Mouse (Mus musculus) ovary, postnatal 14 days (tissue): ENCODE data around the gene Wdr91.

Source experiments
- DNase-seq: peaks from one replicate; pipeline ENCODE4 v3.0.0; 2022; ENCODE audit warnings: low spot score

Wdr91 gene

DNA sequence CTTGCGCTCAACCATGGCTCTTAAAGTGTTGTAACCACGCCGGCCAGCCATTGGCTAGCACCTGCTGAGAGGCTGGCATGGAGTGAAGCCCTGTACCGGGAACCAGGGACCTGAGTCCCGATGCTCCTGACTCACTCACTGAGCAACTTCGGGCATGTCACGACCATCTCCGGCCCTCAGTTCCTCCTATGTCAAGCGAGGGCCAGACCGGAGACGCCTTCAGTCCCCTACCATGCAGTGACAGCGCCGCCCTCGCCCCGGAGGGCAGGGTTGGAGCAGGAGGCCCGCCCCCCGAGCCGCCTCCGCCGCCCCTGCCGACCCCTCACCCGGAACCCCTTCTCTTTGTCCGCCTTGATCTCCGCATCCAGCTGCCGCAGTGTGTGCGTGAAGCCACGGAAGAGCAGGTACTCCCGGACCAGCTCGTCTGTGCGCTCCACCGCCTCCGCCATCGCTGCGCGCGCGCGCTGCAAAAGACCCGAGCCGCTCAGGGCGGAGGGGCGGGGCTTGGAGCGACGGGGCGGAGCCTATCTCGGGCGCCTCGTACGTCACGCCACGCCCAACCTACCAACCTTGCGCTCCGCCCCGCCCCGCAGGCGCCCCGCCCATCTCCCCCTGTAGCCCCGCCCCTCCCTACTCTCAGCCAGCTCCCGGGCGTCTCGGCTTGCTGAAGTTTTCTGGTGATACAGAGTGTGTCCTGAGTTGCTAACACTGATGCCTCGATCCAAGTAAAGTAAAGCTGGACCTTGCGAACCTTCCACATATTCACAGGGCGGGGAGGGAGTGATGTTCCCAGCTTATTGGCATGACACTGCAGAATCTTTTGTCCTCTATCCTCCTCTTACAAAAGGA lies at the start of gene Wdr91:
Wdr91 (minus strand) TSS at position 506 of the 849 bp plus-strand sequence.
- DNase-seq = peak; percentile 95

DNA sequence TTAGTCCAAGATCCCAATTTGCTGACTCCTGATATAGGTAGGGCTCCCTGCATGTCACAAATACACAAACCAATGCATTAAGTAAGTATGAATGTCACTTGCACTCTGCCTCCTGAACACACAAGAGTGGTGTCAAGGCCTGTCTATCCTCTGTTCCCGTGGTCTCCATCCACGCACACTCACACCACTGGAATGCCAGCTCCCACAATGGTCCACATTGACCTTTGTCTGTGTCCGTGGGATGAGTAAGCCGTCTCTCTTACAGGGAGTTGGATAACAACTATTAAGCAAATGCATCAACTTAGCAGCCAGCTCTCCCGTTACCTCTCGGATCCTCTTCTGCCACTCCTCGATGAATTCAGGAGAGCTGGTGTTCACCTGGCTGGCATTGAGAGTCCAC lies 48.5 kb upstream of the Wdr91 start:
- no peak for DNase-seq

DNA sequence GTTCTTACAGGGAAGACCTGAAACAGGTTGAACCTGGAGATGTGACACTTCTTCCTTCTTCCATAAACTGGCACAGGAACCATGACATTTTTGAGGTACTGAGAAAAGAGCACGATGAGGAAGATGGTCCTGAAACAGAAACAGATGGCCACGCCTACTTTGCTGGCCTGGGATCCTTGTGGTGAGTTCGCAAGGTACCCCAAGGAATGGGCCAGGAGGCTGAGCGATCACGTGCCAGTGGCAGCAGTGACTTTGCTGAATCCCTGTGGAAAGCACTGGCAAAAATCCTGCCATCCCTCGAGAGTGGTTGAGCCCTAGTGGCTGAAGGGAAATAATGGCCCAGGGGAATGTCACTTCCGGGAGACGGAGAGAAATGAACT lies 45.2 kb upstream of the Wdr91 start:
- DNase-seq = no peak

DNA sequence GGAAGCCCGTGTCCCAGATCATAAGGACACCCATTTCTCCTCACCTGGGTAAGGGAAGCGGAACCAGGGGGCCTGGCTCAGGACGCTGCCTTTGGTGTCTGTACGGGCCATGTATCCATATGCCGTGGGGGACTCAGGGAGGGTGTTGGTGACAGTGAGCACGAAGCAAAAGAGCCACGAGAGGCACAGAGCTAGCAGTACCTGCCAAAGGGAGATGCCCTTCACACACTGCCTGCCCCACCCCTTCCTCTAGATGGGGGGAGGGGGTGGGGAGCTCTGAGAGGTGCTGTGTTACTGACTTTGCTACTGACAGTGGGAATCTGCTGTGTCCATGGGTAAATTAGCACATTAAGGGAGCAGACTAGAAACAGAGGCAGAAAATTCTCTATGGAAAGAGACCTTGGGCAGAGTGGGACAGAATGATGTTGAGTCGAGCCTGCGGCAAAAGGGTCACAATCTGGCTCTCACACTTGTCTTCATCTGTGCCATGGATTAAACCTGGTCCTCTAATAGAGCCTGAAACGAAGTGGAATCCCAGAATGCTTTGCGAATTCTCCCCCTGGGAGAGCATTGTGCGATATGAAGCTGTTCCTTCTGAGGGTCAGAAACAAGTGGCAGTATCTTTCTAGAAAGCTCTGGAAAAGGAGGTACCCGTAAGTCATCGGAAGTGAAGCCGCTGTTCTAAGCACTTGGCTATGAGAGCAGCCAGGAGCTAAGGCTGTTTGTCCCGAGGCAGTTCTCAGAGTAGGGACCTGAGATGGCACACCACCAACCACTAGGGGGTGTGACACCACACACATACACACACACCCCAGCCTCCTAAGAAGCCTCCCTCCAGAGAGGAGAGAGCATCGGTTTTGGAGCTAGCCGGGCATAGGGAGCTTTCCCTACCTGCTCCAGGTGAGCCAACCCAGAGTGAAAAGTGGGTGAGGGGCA lies 44.5 kb upstream of the Wdr91 start:
- no peak for DNase-seq

DNA sequence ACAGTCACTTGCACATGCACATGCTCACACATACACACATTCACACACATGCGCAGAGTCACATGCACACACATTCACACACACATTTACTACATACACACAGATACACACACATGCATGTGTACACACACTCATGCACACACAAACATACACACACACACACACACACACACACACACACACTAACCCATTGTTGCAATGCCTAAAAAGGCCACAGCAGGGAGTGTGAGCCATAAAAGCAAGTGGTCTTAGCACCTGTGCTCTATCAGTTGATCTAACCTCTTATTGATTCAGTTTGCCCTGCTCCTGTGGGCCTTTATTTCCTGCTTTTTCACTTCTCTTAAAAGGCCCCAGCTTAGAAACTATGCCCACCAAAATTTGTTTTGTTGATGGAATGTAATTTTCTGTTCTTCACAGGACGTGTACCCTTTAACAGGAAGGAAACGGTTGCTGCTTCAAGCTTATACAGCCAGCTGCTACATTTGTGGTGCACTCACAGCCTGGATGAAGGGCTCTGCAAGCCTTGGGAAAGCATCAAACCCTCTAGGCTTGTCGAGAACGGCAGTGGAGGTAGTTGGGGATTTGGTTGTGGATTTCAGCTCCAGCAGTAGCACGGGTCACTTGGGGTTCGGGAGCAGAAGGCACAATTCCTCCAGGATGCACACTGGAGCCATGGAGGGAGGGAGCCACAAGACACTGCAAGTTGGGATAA lies 41.4 kb upstream of the Wdr91 start:
- DNase-seq = no peak

DNA sequence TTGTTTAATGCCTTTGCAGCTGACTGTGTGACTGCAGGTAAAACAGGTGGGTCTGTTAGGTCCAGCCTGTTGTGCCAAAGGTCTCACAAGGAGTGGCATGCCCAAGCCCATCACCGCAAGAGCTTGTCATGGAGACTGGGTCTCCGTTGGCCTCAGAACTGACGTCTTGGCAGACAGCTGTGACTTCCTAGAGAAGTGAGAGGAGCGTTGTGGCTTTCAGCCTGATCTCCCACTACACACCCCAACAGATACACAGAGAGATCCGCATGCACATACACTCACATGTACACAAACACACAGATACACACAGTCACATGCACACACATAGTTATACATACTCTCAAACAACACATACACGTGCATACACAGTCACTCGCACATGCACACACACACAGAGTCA lies 40.8 kb upstream of the Wdr91 start:
- no peak for DNase-seq

DNA sequence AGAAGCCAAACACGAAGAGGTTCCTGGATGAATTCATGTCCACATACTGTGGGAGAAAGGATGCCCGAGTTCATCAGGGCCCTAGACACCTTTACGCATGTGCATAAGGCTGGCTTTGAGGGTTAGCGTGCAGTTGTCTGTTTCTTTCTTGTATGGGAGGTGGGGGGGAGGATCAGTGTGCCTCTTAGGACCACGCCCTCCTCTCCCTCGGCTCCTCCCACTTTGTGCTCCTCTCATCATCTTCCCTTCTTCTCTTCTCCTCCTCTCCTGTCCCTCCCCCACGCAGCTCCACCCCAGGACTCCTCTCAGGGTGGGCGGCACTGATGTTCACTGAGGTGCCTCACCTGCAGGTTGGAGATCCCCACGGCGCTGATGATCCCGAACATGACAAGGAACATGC lies 37.8 kb upstream of the Wdr91 start:
- DNase-seq = no peak

DNA sequence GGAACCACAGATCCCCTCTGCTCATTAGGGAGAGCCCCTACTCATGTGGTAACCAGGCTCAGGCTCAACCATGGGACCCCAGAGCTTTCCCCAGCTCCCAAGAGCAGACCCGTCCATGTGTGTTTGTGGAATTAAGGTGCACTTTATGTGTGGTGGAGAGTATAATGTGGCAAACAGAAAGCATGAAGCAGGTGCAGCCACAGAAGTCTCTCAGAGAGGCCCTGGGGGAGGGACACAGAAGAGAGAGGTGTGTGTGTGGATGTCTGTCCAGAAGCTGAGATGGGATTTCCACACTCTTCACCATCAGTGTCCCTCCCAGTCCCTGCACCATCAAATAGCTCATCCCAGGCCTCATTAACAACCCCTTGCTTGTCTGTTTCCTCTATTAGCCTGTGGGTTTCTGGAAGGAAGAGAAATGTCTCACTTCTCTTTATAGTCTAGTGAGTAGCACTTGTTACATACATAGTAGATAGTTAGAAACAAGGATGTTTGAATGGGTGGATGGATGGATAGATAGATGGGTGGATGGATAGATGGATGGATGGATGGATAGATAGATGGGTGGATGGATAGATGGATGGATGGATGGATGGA lies 35.9 kb upstream of the Wdr91 start:
- DNase-seq = no peak

DNA sequence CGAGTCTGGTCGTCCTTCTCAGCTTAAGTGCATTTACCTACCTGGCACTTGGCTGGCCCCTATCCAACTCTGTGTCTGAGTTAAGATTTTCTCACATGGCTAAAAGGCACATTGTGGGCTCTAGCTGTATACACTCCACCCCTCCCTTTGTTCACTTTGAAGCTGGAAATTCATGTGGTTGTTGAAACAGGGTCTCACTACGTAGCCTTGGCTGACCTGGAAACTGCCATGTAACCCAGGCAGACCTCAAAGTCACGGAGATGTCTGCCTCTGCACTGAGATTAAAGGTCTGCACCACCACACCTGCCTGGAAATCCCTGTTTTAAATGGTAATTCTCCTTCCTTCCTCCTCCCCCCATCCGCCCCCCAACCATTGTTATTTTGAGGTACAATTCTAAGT lies 32.8 kb upstream of the Wdr91 start:
- no peak for DNase-seq

DNA sequence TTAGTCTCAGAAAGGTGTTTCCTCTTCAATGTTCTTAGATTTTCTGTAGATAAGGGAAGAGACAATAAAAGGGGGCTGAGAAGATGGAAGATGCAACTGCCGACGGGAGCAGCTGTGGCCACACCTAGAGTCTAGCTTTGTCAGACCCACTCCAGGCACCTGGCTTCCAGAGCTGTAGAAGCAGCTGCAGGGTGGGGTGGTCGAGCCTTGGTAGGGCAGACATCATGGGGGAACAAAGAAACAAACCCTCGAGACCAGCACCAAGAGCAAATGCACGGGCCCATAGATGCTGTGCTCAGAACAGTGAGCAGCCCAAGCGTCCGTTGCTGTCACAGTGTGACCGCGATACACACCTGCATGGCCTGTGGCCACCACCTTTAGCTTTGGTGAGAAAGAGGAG lies 31.8 kb upstream of the Wdr91 start:
- DNase-seq = no peak

DNA sequence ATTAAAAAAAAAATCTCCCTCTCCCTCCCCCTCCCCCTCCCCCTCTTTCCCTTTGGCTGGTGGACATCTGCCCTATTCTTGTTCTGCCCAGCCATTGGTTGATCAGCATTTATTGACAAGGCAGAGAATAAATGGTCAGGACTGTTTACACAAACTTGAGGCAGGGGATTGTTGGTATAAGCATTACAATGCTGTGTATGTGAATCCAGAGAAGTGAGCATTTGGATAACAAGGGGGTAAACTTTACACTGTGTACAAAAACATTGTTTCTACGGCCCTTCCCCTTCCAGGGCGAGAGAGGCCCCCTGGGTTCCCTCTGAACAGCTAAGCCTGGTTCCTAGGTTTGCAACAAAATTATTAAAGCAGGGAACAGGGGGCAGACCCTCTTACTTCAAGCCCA lies 30.8 kb upstream of the Wdr91 start:
- DNase-seq = no peak

DNA sequence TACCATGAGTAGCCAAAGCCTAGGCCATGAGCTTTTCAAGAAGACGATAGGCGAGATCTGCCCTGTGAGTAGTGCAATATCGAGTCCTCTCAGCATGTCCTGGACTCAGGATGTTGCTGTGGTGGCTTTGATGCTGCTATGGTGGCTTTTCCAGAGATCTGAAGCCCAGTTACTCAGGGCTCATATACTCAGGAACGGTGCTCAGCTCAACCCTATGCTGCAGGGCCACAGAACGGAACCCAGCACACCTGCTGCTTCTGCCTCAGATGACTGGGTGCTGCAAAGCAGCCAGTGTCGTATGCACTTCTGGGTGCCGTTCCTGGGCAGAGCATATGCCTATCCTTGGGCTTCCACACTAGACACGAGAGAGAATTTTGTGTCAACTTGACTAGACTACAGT lies 28.8 kb upstream of the Wdr91 start:
- no peak for DNase-seq

DNA sequence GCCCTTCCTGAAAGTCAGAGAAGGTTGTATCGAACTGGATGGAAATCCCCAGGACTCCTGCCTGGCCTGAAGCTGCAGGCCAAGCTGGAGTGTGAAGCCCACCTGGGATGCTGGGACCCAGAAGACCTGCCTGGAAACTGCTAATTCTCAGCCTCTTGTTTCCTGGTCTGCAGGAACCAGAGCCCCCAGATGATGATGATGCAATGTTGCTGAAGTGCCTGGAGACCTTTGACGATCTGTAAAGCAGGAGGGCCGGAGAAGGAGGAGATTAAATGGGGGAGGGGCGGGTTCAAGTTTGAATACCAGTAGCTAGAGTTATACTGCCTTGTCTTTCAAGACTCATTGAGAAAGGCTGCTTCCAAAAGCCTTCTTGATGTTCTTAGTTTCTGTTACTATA lies 28.3 kb upstream of the Wdr91 start:
- DNase-seq = no peak

DNA sequence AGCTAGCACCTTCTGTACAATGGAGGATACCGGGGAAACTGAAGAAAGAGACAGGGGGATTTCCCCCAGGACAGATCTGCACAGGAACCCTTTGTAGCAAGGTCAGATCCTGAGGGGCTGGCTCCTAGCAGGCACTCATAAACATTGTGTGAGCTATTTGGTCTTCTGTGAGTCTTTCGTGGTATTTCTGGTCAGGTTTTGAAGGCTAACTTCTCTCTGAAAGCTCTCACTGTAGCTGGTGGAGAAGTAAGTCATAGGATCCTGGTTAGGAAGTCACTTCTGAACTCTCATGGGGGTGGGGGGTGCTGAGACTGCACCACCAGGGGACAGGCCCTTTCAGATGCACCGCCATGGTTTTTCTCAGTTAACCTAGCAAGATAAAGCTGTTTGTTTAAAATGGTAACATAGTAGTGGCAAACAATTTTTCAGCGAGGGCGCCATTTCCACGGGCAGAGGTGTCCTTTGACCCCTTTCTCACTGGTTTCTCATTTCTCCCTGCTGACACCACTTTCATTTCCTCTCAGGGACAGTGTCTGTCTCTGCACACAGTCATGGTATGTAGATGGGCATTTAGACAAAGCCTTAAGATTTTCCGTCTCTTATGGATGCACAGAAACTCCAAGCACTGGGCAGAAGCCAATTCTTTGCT lies 27.7 kb upstream of the Wdr91 start:
- DNase-seq = no peak

DNA sequence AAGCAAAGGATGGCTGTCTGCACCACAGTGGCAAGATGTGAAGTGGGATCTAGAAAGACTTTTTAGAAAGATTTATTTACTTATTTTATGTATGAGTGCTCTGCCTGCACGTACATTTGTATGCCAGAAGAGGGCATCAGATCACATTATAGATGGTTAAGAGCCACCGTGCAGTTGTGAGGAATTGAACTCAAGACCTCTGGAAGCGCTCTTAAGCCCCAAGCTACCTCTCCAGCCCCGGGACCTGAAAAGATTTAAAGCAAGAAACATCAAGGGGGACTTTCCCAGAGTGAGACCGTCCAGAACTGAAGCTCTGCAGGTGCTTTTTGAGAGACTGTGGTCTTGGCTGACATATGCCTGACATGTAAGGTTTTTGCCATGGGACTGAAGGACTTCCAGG lies 26.1 kb upstream of the Wdr91 start:
- DNase-seq = no peak

DNA sequence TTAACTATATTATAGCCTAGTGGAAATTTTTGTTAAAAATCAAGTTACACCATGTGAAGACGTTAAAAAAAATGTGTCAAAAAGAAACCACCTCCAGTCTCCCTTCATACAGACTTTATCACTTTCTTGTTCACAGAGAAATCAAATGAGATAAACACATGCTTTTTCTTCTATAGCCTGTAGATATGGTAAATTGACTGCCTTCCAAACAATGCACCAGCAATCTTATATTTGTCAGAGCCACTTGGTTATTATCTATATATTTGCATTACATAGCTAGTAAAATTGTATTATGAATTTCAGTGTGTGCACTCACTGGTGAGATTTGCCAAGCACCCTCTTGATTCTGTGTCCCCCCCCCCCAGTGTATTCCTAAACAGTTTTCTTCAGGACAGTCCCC lies 22.0 kb upstream of the Wdr91 start:
- DNase-seq = no peak

DNA sequence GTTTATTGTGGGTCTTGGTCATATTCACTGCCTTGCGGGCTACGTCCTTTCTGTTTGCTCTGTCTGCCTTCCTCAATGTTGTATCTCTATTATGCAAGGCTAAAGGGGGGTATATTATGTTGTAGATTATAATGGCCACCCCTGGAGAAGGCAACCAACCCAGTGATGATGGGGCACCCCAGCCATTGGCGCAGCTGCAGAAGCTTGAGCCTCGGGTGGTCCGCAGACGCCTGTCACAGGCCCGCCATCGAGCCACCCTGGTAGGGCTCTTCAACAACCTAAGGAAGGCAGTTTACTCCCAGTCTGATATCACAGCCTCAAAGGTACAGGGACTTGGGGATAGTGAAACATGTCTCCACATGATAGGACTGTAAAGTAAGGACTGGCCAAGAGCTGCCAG lies 16.9 kb upstream of the Wdr91 start:
- no peak for DNase-seq

DNA sequence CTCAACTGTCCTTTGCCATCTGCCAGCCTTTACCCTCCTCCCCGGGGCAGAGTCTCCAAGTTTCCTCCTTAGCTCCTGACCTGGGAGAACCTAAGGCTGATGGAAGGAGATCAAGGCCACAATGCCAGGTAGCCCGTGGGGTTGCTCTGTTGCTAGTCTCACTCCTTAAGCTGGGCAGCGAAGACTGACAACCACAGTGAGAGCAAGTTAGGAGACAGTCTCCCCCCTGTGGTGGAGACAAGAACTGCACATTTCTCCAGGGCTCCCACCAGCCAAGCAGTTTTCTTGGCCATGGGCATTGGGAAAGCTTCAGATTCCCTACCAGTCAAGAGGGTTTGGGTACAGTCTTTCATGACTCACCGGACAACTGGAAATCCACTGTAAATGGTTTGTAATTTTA lies 16.5 kb upstream of the Wdr91 start:
- peak; percentile 67 for DNase-seq

DNA sequence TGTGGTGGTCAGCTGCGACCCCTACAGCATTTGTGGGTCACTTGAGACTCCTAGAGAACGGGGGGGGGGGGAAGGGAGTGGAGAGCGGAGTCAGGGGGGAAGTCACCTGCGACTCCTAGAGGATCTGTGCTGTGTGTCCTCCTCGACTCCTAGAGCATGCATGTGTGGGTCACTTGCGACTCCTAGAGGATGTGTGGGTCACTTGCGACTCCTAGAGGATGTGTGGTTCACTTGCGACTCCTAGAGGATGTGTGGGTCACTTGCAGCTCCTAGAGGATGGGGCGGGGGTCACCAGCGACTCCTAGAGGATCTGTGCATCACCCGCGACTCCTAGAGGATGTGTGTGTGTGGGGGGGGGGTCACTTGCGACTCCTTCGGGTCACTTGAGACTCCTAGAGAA lies 11.3 kb upstream of the Wdr91 start:
- DNase-seq = no peak

DNA sequence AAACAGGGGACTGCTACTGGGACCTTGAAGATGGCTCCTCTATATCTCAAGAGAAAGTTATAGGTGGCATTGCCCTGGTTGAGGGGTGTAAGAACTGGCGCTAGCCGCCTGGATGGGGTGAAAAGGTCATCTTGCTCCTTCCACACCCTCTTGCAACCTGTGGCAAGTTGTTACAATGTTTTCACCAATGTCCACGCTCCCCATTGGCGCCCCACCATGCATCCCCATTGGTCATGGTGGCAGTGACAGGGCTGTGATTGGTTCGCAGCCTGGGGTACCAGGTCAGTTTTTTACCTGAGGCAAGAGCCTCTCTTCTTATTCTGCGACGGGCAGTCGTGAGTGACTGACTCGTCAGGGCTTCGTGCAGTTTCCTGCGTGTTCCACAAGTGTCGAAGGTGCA lies 10.0 kb upstream of the Wdr91 start:
- no peak for DNase-seq

DNA sequence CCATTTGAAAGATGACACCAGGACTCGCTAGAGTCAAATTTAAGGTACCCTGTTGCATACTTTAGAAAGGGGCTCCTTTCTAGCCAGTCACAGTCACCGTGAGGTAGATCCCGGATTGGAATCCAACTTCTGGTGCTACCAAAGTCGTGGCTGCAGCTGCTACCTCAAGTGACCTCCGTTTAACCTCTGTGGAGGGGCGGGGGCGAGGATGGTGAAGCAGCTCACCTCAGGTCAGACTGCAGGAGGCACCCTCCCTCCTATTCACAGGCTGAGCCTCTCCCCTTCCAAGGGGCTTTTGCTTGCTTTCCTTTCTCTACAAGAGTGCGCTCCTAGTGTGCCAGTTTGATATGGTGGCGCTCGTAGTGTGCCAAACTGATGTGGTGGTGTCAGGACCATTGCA lies 9.3 kb upstream of the Wdr91 start, which contains the start of gene Stra8:
Stra8 (plus strand) TSS at position 208 of the 400 bp plus-strand sequence.
- DNase-seq = no peak

DNA sequence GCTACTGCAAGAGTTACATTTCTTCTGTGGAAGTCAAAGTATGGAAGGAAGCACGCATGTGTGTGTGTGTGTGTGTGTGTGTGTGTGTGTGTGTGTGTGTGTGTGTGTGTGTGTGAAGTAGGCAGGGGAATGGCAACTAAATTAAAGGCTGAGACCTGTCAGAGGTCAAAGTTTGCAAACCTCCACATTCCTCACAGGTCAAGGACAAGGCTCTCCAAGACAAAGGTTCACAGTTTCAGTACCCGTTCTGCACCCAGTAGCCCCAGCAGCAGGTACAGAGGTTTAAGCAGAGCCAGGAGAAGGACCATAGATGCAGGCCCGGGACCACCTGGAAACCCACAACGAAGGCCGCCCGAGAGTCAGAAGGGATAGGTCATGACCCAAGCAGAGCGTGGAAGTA lies 8.5 kb upstream of the Wdr91 start:
- no peak for DNase-seq
